Mouse (Mus musculus) adrenal gland, postnatal 36 days (tissue): ENCODE results near the gene RPS10-NUDT3. TPM values are rescaled to one million over a fixed set of nuclear protein-coding genes. Genes with fewer than 3 reads are reported as not detected.

Experiments
- DNase-seq, 2 experiments: peaks; one replicate each; pipeline ENCODE4 v3.0.0; 2021; ENCODE audit warnings: mixed read lengths in 1 of 2
- total RNA-seq, 2 experiments: library from RNA; stranded (reverse); gene quantifications; 2 replicates each; pipeline ENCODE4 v1.2.3; 2021

RPS10-NUDT3 gene
- total RNA-seq, 2 experiments from 2014 or later = not detected

DNA sequence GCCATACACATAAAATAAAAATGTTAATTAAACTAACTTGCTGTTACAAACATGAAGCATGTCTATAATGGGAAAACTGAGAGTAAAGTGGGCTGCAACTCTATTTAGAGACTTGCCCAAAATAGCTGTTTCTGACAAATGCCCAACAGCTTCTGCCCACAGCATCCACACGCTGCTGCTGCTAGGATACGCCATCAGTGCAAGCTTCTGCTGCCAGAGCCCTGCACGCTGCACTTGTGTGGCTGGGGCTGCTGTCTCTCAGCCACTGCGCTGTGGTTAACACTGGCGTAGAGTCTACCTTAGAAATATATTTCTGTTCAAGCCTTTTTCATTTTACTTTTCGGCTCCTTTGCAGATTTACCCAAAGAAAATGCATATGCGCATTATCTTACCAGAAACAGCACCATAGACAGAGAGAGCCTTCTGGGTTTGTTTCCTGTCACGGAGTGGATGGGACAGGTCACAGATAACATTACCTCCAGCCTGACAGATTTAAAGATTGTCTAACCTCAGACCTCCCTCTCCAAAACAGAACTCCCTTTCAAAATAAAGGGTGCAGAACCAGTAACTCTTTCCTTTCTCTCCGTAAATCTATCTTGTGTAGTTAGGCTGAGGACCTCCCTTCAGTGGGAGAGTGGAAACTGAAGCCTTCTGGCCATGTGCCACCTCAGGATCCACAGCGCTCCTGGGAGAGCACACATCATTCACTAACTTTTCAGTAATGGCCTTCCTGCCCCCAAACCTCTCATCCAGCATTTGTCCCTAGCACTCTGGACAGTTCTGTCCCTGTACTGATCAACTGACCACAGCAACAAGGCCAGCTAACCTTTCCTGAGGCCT, 24.1 kb downstream of the RPS10-NUDT3 start:
- peak; percentile 12 to 27 for DNase-seq

DNA sequence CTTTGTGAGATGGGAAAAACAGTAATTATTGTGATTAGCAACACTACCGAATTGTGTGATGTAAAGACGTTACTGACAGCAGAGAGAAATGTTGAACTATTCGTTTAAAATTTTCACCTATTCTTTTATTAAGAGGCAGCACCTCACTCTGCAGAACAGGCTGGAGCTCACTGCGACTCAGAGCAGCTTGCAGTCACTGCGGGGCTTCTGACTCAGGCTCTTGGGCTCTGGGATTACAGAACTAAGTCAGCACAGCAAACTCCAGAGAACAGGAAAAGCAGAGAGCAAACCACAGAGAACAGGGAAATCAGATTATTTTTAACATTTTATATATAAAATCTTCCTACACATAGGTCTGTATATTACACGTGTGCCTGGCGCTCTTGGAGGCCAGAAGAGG, 25.4 kb downstream of the RPS10-NUDT3 start:
- DNase-seq = no peak

DNA sequence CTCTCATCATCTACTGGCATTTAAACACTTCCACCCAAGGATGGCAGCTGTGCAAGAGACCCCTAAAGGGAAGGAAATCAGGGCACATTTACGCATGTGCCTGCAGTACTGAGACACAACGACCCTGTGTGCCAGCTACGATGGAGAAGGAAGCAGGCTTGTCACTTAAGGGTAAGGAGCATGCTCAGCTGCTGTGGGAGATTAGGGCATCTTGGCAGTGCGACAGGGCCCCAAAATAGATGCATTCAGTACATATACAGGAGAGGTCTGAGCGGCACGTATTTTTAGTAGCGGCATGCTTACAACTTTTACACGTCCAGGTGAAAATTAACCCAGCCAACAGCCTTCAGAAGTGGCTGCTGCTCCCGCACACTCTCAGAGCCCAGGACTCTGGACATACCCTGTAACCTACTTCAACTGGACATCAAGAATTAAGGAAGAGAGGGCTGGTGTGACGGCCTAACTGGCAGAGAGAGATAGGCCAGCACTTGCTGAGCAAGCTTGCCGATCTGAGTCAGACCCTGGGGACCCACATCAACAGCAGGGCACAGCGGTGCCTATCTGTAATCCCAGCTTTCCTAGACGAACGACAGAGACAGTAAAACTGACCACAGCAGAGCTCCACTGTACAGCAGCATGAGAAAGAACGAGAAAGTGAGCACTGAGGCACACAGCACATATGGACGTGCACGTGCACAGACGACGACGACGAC, 31.3 kb downstream of the RPS10-NUDT3 start:
- no peak for DNase-seq

DNA sequence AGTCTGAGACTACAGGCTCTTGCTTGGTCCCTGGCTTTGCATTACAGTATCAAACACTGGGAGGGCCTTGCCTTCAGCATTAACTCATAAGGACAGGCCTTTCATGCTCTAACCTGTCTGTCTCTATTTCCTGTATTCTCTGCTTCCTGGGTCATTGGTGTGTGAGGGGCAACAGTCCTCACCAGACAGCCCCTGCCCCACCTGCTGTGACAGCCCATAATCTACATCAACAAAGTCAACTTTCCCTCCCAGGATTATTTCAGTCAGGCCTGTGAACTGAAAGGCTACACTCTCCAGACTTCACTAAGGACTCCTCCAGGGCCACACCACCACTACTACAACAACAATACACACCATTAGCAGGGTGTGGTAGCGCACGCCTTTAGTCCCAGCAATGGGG, 32.0 kb downstream of the RPS10-NUDT3 start:
- DNase-seq = no peak

DNA sequence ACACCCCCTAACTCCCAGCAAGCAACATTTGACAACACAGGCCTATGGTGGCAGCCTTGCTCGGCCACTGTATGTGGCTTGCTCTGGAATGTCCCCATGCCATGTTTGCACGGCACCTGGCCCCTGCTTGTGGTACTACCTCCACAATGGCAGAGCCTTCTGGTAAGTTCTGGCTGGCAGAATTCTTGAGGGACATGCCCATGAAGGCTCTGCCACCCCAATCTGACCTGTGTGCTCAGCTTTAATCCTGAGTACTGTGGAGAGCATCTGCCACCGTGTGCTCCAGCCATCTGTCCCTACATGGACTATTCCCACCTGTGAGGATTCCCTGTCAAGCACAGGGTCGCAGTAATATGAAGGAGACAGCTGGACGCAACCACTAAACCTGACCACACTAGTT, 34.2 kb downstream of the RPS10-NUDT3 start:
- no peak for DNase-seq

DNA sequence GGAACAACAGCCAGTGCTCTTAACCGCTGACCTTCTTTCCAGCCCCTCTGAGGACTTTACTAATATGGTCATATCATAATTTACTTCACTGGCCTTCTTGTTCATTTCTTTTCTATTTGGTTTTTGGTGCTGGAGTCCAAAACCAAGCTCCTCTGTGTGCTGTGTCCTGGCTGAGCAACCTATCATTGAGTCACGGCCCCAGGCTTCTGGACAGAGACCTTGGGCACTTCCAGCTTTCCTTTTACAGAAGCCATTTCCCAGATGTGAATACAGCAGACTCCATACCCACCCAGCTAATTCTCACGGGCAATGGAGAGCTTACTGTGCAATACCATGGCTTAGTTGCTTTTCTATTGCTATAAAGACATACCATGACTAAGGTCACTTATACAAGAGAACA, 34.7 kb downstream of the RPS10-NUDT3 start:
- peak; percentile 29 to 58 for DNase-seq

DNA sequence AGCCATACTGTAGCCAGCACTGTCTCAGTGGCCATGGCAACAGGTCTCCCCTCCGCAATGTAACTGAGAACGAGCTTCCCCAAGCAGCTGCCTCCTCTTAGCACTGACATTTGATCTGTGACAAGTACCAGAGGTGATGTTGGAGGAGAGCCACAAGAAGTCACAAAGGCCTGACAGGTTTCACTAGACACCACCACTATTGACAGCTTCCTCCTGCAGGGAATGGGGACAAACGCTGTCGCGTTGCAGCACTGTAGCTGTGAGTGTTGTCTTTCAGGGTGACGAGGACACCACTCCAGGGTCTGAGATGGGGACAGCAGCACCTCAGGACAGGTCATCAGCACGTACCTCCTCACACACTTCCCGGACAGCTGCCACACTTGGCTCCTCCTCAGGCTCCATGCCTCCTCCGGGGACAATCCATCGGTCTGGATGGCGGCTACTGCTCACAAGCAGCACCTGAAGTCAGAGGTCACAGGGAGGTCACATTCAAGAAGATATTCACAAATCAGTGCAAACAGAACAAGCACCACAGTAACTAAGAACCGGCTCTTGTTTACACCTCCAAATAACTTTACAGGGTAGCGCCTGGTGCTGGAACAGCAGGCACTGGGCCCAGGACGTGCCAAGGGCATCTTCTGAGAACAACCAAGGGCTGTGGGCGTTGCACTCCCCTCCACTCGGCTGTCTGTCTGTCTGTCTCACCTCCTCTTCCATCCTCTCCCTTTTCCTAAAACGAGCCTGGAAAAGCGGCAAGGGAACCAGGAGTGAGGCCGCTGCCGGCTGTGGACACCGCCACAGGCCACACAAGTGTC, 38.4 kb downstream of the RPS10-NUDT3 start:
- DNase-seq = no peak

DNA sequence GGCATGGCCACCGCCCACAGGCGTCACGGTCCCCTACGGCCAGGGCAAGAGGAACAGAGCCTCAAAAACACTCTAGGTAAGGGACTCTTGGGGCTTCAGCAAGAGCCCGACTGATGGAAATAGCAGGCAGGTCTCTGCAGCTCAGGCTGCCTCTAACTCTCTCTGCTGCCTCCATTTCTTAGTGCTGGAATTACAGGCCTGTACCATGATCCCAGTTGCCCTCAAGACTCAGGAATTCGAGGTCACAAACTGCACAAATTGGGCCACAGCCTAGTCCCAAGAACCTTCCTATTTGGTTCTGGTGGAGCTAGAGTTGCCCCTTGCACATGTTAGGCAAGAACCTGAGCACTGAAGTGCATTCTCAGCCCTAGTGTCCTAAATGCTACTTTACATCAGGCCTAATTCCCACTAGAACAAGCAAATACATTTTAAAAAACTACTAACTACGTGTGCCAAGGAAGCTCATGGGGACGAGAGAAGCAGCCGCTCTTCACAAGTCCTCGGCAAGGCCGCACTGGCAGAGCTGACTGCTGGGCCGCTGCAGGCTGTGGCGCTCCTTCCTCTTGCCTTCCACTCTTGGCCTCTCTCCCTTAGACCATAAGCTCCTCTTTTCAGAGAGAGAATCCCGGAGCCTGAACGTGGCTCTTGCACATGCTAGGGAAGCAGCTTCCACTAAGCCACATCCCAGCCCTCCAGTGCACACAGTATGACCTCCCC, 39.2 kb downstream of the RPS10-NUDT3 start:
- peak in 1 of 2 experiments; percentile 37 for DNase-seq

DNA sequence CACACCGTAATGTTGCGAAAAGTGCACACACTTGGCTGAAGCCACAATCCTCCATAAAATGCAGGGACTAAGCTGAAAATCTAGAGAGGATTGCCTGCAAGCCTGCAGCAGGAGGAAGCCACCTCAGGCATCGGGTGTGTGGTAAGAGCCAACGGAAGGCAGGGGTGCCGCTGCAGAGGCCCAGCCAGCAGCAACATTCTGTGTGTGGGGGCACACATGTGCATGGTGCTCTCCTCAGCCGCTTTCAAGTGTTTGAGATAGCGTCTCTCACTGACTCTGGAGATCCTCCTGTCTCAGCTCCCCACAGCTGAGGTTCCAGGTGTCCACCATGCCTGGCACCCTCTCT, 42.5 kb downstream of the RPS10-NUDT3 start:
- no peak for DNase-seq

DNA sequence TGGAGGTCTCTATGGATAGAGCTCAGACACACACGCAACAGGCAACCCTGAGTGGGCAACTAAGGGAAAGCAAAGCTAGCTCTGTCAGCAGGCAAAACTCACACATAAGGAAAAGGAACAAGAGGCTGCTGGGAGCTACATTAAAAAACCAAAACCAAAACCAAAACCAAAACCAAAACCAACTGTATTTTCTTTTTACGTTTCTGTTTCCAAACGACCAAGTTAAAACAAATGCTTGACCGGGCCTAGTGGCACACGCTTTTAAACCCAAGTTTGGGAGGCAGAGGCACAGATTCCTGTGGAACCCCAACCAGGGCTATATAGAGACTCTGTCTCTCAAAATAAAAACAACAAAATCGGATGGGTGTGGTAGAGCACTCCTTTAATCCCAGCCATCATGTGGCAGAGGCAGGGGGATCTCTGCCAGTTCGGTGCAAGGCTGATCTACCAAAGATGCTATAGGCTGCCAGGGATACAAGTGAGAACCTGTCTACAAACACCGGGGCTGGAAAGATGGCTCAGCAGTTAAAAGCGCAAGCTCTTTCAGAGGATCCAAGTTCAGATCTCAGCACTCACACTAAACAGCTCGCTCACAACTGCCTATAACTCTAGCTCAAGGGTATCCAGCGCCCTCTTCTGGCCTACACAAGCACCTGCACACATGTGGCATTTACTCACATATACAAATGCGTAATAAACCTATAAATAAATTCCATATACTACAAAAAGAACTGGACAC, 43.0 kb downstream of the RPS10-NUDT3 start:
- no peak for DNase-seq

DNA sequence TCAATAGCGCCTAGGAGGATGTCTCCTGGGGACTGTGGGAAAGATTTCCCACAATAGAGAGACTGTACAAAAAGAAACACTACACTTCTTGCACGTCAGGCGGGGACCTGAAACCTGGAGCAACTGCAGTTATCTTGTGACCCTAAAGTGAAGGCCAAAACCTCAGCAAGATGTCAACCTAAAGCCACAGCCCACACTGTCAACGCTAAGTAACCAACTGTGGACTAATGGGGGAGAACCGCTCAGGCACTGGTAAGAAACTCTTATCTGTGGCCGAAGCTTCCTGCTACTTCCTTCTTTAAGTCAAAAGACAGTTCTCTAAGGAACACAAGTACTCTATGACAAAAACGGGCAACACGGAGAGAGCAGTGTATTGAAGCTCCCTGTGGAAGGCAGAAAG, 46.8 kb downstream of the RPS10-NUDT3 start:
- no peak for DNase-seq

DNA sequence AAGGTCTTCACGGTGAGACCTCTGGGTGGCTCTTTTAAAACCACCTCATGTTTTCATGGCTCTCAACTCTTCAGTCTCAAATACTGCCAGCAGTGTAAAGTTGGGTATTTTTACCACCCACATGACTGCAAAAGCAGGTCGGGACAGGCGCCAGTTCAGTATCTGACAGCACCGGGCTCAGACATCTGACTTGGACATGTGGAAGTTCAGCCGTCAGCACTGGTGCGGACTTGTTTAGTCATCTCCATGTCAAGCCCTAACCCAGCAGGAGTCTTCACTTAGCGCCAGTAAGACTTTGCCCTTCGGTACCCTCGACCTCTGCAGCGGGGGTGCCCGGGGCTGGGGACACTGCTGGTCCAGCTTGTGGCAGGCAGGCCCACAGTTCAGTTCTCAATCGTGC, 47.8 kb downstream of the RPS10-NUDT3 start:
- no peak for DNase-seq

DNA sequence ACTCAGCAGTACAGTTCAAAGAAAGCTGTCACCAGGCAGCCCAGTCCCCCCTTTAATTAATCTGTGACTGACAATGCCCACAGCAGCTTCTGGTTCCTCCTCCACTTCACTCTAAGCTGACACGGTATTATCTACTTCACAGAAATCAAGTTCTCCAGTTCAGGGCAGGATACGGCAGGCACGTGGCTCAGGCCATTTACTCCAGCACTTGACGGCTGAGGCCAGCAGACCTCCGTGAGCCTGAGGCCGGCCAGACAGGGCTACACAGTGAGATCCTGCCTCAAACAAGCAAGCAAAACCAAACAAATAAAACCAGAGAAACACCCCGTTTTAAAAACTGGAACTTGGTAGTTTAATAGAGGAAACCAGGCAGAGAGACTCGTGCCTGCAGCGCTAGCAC, 48.4 kb downstream of the RPS10-NUDT3 start:
- no peak for DNase-seq

DNA sequence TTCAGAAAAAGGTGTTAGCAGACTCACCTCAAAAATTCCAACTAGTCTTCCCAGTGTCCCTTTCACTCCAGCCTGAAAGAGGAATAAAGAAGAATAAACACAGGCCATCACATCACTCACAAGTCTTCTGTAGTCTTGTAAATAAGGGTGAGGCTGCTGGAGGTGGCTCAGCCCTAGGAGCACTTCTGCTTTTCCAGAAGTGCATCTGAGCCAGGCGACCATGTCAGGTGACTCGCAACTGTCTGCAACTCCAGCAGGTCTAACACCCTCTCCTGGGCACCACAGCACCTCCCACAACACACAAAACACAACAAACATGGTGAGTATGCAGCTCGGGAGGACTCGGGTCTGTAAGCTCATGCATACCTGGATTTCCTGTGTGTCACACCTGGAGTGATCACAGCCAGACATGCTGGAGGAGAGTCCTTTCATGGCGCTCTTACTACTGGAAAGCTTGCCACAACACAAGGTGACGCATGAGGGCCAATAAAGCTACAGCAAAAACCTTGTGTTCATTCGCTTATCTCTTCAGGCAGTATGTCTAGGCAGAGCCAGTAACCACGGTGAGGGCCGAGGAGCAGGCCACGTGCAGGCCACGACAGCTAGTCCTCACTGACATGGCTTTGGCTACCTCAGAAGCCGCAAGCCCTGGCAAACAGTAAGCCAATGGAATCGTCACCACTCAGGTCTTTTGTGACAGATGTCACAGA, 51.7 kb downstream of the RPS10-NUDT3 start:
- DNase-seq = no peak

DNA sequence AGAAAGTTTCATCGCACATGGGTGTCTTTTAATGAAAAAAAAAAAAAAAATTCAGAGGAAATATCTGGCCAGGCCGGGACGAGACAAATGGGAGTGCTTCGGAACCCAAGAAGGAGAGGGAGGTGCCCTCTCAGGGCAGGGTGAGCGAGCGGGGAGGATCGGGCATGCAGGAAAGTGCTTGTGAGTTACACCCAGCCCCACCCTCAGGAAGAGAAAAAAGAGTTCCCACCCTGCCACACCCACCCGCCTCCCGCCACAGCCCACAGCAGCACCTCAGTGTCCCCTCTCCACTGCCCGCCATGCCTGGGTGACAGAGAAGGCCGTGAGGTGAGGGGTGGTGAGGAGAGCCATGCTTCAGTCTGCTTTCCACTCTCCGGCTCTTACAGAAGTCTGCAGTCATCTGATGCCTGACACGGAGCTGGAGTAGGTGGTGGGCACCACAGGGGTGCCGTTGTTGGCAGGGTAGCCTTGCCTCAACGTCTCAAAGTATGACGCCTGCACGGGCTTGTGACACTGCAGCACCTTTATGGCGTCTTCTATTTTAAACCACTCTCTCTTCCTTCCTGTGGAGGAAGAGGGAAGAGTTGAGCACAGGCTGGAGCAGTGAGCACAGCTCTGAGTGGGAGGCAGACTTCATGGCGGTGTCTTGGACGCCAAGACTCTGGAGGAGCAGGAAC, 54.5 kb downstream of the RPS10-NUDT3 start:
- no peak for DNase-seq

DNA sequence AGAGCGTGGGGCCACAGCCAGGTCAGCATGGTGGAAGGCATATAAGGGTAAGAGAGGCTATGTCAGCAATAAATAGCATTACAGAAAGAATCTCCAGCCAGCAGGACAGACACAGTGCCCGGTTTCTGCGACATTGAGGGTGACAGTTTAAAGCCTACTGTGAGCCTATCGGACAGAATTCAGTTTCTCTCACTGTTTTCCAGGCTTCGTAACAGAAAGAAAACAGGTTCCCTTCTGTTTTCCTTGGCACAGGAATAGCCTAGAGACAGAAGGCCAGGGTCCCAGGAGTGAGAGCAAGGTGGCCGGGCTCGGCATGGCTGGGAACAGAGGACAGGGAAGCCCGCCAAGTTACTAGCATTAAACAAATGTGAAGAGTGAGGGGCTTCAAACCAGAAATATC, 55.2 kb downstream of the RPS10-NUDT3 start:
- DNase-seq = no peak

DNA sequence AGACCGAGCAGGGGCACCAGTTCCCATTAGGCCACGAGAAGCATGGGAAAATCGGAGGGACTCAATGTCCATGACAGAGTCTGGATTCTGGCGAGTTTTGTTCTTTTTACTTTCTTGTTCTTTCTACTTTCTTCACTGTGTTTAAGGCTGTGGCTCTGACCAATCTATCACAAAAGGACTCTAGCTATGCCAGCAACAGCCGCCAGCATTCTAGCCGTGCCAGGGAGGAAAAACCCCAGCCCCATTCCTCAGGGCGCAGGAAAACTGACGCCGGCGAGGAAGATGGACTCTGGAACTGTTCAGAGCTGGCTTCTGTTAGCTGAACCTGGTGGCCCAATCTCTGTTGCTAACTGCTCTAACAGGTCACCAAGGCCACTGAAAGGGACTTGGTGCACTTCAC, 56.5 kb downstream of the RPS10-NUDT3 start:
- DNase-seq = no peak

DNA sequence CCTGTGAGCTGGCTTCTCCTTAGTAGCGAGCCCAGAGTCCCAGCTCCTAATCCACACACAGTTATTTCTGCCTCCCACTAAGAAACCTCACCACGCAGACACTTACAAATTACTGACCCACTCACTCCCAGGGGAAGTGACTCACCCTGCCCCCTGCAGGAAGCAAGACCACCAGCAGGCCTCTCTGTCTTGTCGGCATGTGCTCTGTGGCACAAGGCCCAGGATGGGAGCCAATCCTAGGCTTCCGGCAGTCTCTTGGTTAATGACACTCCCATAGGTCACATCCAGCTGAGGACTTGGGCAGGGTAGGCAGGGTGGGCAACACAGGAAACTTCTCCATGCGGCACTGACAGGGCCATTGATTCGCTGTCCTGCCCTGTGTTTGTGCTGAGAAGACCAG, 57.6 kb downstream of the RPS10-NUDT3 start:
- no peak for DNase-seq

DNA sequence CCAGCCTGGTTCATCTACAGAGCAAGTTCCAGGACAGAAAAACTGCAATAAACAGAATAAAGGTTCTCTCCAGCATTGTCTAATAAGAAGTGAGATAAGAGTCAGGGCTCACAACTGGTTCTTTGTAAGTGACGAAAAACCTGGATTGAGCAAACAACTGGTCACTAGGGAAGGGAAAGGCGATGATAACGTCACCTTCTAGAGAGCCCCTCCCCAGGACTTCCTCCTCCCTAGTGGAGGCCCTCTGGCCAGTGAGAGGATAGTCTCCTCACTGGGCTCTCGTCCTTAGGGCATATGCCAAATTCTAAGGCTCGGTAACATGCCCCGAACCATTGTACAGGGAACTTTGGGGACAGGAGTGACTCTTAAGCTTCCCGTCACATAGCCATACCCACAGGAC, 59.0 kb downstream of the RPS10-NUDT3 start:
- DNase-seq = no peak

DNA sequence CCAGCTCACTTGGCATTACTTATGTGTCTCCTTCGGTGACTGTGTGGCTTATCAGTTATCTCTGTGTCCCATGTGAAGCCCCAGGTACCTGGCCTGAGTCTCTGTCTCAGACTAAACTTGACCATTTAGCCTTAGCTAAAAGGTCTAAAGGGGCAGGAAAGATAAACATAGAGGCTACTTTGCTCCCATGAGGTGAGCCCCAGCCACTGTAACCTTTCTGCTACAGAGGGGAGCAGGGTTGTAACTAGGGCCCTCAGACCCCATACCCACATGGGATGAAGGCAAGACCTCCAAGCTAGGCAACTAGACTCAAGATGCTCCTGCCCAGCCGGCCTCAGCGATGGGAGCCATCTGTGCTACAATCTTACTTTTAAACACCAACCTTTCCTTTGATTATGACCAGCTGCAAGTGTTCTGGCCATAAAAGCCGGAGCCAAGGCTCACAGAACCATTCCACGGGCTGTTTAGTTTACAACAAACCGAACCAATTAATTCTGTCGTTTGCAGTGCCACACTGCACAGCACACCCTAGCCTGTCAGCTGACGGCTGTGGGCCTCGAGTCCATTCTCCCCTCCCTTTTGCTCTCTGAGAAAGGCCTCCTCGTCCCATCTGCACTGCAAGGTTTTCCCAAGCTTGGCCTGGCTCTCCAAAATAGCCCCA, 59.8 kb downstream of the RPS10-NUDT3 start:
- no peak for DNase-seq
